Mouse (Mus musculus) liver, adult 10 weeks (tissue): ENCODE measurements around the gene Ptprr. TPM values are rescaled to one million over a fixed set of nuclear protein-coding genes. Genes with fewer than 3 reads are reported as not detected.

Experiments
- polyA plus RNA-seq: library from polyadenylated mRNA; stranded (reverse); fragments of 350-450 nt; fragmentation: Illumina TruSeq; extraction: RNeasy Lipid Tissue Mini Kit (QIAGEN cat#74804); gene quantifications from one replicate; pipeline ENCODE4 v1.2.3, GENCODE M21; 2014; ENCODE audit warnings: low read depth, low replicate concordance

Gene Ptprr
- polyA plus RNA-seq: not detected

GRCm38 (mm10) chr10:116017845-116018479 is at the start of gene Ptprr:
TSS of gene Ptprr (plus strand) at chr10:116018213.

GRCm38 (mm10) chr10:116113867-116114474 is 96.0 kb downstream of the Ptprr start, which contains the start of gene 4933416C03Rik:
TSS of gene 4933416C03Rik (minus strand) at chr10:116113917.

GRCm38 (mm10) chr10:116275280-116275679 is 257.3 kb downstream of the Ptprr start, which contains the start of gene Ptprb:
TSS of gene Ptprb (plus strand) at chr10:116275523.

Other genes starting within 250 kb of the Ptprr start
- 4.4 TPM for gene Tspan8, start 201.4 kb upstream of the Ptprr start, polyA plus RNA-seq
- gene 4933416C03Rik, start 95.7 kb downstream of the Ptprr start, polyA plus RNA-seq: not detected